Mouse (Mus musculus) limb, embryonic 11.5 days (tissue): ENCODE results near the gene Pomt1. TPM values are rescaled to one million over a fixed set of nuclear protein-coding genes. Genes with fewer than 3 reads are reported as not detected.

ENCODE experiments used
- ATAC-seq: fragments of 200-750 bp; cut with Nextera tagmentation; 2 replicates; pipeline ENCODE4 v1.8.0; 2017; ENCODE audit warnings: low read depth; ENCODE audit not compliant: insufficient number of reproducible peaks, low FRiP score, low TSS enrichment
- DNase-seq: peaks from one replicate; pipeline ENCODE4 v3.0.0-alpha.2; 2015; ENCODE audit warnings: low spot score
- H3K27ac ChIP-seq: fragments of 300-500 bp; sonication (generic); replicated peaks from 2 replicates; pipeline ENCODE4 v1.5.1; 2014; ENCODE audit warnings: low read depth, mild to moderate bottlenecking, low read length
- H3K27me3 ChIP-seq: fragments of 300-500 bp; sonication (generic); 2 replicates; pipeline ENCODE4 v1.6.1; 2014; ENCODE audit warnings: mild to moderate bottlenecking, low read length, mixed read lengths; ENCODE audit not compliant: control insufficient read depth, insufficient read depth
- H3K36me3 ChIP-seq: fragments of 300-500 bp; sonication (generic); 2 replicates; pipeline ENCODE4 v1.6.1; 2014; ENCODE audit warnings: mild to moderate bottlenecking, low read length, moderate library complexity, mixed read lengths; ENCODE audit not compliant: control insufficient read depth, insufficient read depth
- H3K4me1 ChIP-seq: fragments of 300-500 bp; sonication (generic); 2 replicates; pipeline ENCODE4 v1.6.1; 2014; ENCODE audit warnings: low read length, mixed read lengths; ENCODE audit not compliant: control insufficient read depth, insufficient read depth
- H3K4me2 ChIP-seq: fragments of 300-500 bp; sonication (generic); 2 replicates; pipeline ENCODE4 v1.6.1; 2014; ENCODE audit warnings: low read depth, mild to moderate bottlenecking, moderate library complexity; ENCODE audit not compliant: severe bottlenecking
- H3K4me3 ChIP-seq: fragments of 300-500 bp; sonication (generic); 2 replicates; pipeline ENCODE4 v1.5.1; 2014; ENCODE audit warnings: low read depth, low read length
- H3K9ac ChIP-seq: fragments of 300-500 bp; sonication (generic); 2 replicates; pipeline ENCODE4 v1.6.1; 2014; ENCODE audit warnings: mild to moderate bottlenecking, low read length
- H3K9me3 ChIP-seq: fragments of 300-500 bp; sonication (generic); 2 replicates; pipeline ENCODE4 v1.6.1; 2016; ENCODE audit warnings: low read length; ENCODE audit not compliant: control insufficient read depth
- WGBS: fragments of 180-500 bp; shearing (Covaris S2); extraction: QIAGEN DNeasy Blood & Tissue Kit; methylation state at CpG from one replicate; pipeline ENCODE4 v1.1.7; 2014; 5-methylcytosine and 5-hydroxymethylcytosine counted together
- polyA plus RNA-seq: library from polyadenylated mRNA; unstranded; fragments of >200 nt; fragmentation: Nextera tagmentation; extraction: Ambion mirVana; gene quantifications from 2 replicates; pipeline ENCODE4 v1.2.1, GENCODE M21; 2014

Gene Pomt1
- polyA plus RNA-seq, 1 experiment from 2014 or later, result 18.7 TPM

GRCm38 (mm10) chr2:32200712-32201111 is 35.7 kb upstream of the Pomt1 start:
- no peak overlapping the region for H3K4me2 ChIP-seq
- H3K9me3 ChIP-seq, result no peaks in the 10 kb centered on the region
- H3K4me1 ChIP-seq, result no peaks in the 10 kb centered on the region
- peaks cover 44% of the 10 kb centered on the region for H3K36me3 ChIP-seq
- ATAC-seq (no peak), DNase-seq (no peak)
- no peak overlapping the region for H3K9ac ChIP-seq
- no peak overlapping the region for H3K4me3 ChIP-seq
- no peaks in the 10 kb centered on the region for H3K27me3 ChIP-seq
- no peak overlapping the region for H3K27ac ChIP-seq
- WGBS, result 89% methylated on average over 11 of the region's 11 CpGs

GRCm38 (mm10) chr2:32201527-32201926 is 34.9 kb upstream of the Pomt1 start:
- Histone ChIP-seq H3K27me3 (no peaks in the 10 kb centered on the region), H3K4me1 (no peaks in the 10 kb centered on the region), H3K27ac (no peak overlapping the region), H3K4me2 (no peak overlapping the region), H3K9ac (no peak overlapping the region), H3K9me3 (no peaks in the 10 kb centered on the region), H3K36me3 (peaks cover 52% of the 10 kb centered on the region), H3K4me3 (no peak overlapping the region)
- ATAC-seq (no peak), DNase-seq (no peak)
- WGBS, result 88% methylated on average over 7 of the region's 7 CpGs

GRCm38 (mm10) chr2:32203853-32204252 is 32.5 kb upstream of the Pomt1 start:
- ATAC-seq, result no peak
- H3K4me1 ChIP-seq, result no peaks in the 10 kb centered on the region
- WGBS, result 95% methylated on average over 13 of the region's 13 CpGs
- no peaks in the 10 kb centered on the region for H3K27me3 ChIP-seq
- no peak overlapping the region for H3K27ac ChIP-seq
- H3K4me3 ChIP-seq, result no peak overlapping the region
- no peak overlapping the region for H3K4me2 ChIP-seq
- peaks cover 53% of the 10 kb centered on the region for H3K36me3 ChIP-seq
- H3K9ac ChIP-seq, result no peak overlapping the region
- no peak for DNase-seq
- H3K9me3 ChIP-seq, result no peaks in the 10 kb centered on the region

GRCm38 (mm10) chr2:32207682-32208081 is 28.7 kb upstream of the Pomt1 start:
- 93% methylated on average over 1 of the region's 1 CpGs for WGBS
- no peak overlapping the region for H3K4me2 ChIP-seq
- no peak overlapping the region for H3K9ac ChIP-seq
- peaks cover 54% of the 10 kb centered on the region for H3K36me3 ChIP-seq
- ATAC-seq (no peak), DNase-seq (no peak)
- H3K9me3 ChIP-seq, result no peaks in the 10 kb centered on the region
- H3K4me3 ChIP-seq, result no peak overlapping the region
- H3K27ac ChIP-seq, result no peak overlapping the region
- no peaks in the 10 kb centered on the region for H3K4me1 ChIP-seq
- no peaks in the 10 kb centered on the region for H3K27me3 ChIP-seq

- no peaks in the 10 kb centered on the region for H3K4me1 ChIP-seq
- no peak overlapping the region for H3K9ac ChIP-seq
- H3K4me3 ChIP-seq, result no peak overlapping the region
- no peak overlapping the region for H3K4me2 ChIP-seq
- 96% methylated on average over 8 of the region's 8 CpGs for WGBS
- H3K9me3 ChIP-seq, result no peaks in the 10 kb centered on the region
- no peak overlapping the region for H3K27ac ChIP-seq
- DNase-seq (no peak), ATAC-seq (no peak)
- peaks cover 65% of the 10 kb centered on the region for H3K36me3 ChIP-seq
- H3K27me3 ChIP-seq, result no peaks in the 10 kb centered on the region
Measured at GRCm38 (mm10) chr2:32211689-32212088, 24.7 kb upstream of the Pomt1 start.

- DNase-seq (no peak), ATAC-seq (no peak)
- H3K4me3 ChIP-seq, result no peak overlapping the region
- H3K27ac ChIP-seq, result no peak overlapping the region
- no peaks in the 10 kb centered on the region for H3K9me3 ChIP-seq
- H3K9ac ChIP-seq, result no peak overlapping the region
- H3K4me2 ChIP-seq, result no peak overlapping the region
- H3K27me3 ChIP-seq, result no peaks in the 10 kb centered on the region
- 94% methylated on average over 10 of the region's 10 CpGs for WGBS
- no peaks in the 10 kb centered on the region for H3K4me1 ChIP-seq
- H3K36me3 ChIP-seq, result peaks cover 68% of the 10 kb centered on the region
Measured at GRCm38 (mm10) chr2:32213000-32213399, 23.4 kb upstream of the Pomt1 start.

- Histone ChIP-seq H3K4me1 (no peaks in the 10 kb centered on the region), H3K36me3 (peaks cover 75% of the 10 kb centered on the region), H3K9me3 (no peaks in the 10 kb centered on the region), H3K4me3 (no peak overlapping the region), H3K4me2 (no peak overlapping the region), H3K9ac (no peak overlapping the region), H3K27me3 (no peaks in the 10 kb centered on the region), H3K27ac (no peak overlapping the region)
- WGBS, result 95% methylated on average over 10 of the region's 10 CpGs
- ATAC-seq, result no peak
- DNase-seq, result no peak
Measured at GRCm38 (mm10) chr2:32215576-32215975, 20.8 kb upstream of the Pomt1 start.

- Histone ChIP-seq H3K36me3 (peaks cover 77% of the 10 kb centered on the region), H3K4me1 (no peaks in the 10 kb centered on the region), H3K9ac (no peak overlapping the region), H3K4me2 (no peak overlapping the region), H3K27ac (no peak overlapping the region), H3K9me3 (no peaks in the 10 kb centered on the region), H3K27me3 (no peaks in the 10 kb centered on the region), H3K4me3 (no peak overlapping the region)
- DNase-seq (no peak), ATAC-seq (no peak)
- 86% methylated on average over 10 of the region's 10 CpGs for WGBS
Measured at GRCm38 (mm10) chr2:32216506-32216905, 19.9 kb upstream of the Pomt1 start.

- no peaks in the 10 kb centered on the region for H3K27me3 ChIP-seq
- no peak overlapping the region for H3K27ac ChIP-seq
- H3K36me3 ChIP-seq, result peaks cover 73% of the 10 kb centered on the region
- H3K4me3 ChIP-seq, result no peak overlapping the region
- no peaks in the 10 kb centered on the region for H3K9me3 ChIP-seq
- H3K9ac ChIP-seq, result no peak overlapping the region
- DNase-seq, result no peak
- H3K4me2 ChIP-seq, result no peak overlapping the region
- no peaks in the 10 kb centered on the region for H3K4me1 ChIP-seq
- 92% methylated on average over 8 of the region's 8 CpGs for WGBS
- ATAC-seq, result no peak
Measured at GRCm38 (mm10) chr2:32217656-32218055, 18.7 kb upstream of the Pomt1 start.
